Mouse (Mus musculus) kidney, embryonic 14.5 days (tissue): ENCODE measurements at regions not wholly inside any gene's neighbourhood (a gene's known extent, or its start where the extent isn't known, plus 50 kb on each side); places are given as distances from the start of the nearest gene placed in this dataset.
"Not testable (repeated sequence)": the region's sequence is repeated elsewhere in the genome, so short reads cannot be mapped to it uniquely, and the experiment has no call there.

Experiments
- ATAC-seq: fragments of 200-750 bp; cut with Nextera tagmentation; 2 replicates; pipeline ENCODE4 v1.8.0; 2017; ENCODE audit warnings: moderate number of reproducible peaks, mild to moderate bottlenecking, moderate TSS enrichment, moderate library complexity; ENCODE audit not compliant: low FRiP score, low TSS enrichment
- H3K27ac ChIP-seq: fragments of 300-500 bp; sonication (generic); 2 replicates; pipeline ENCODE4 v1.5.1; 2014; ENCODE audit warnings: low read depth, mild to moderate bottlenecking, low read length, moderate library complexity, mixed read lengths
- H3K27me3 ChIP-seq: fragments of 300-500 bp; sonication (generic); 2 replicates; pipeline ENCODE4 v1.6.1; 2014; ENCODE audit warnings: mild to moderate bottlenecking, low read length; ENCODE audit not compliant: control insufficient read depth, insufficient read depth
- H3K36me3 ChIP-seq: fragments of 300-500 bp; sonication (generic); 2 replicates; pipeline ENCODE4 v1.6.1; 2014; ENCODE audit warnings: low read length, mixed read lengths; ENCODE audit not compliant: control insufficient read depth, insufficient read depth
- H3K4me1 ChIP-seq: fragments of 300-500 bp; sonication (generic); 2 replicates; pipeline ENCODE4 v1.6.1; 2014; ENCODE audit warnings: low read length, mixed read lengths; ENCODE audit not compliant: control insufficient read depth, insufficient read depth
- H3K4me2 ChIP-seq: fragments of 300-500 bp; sonication (generic); replicated peaks from 2 replicates; pipeline ENCODE4 v1.6.1; 2014; ENCODE audit warnings: low read depth, mild to moderate bottlenecking, low read length
- H3K4me3 ChIP-seq: fragments of 300-500 bp; sonication (generic); 2 replicates; pipeline ENCODE4 v1.5.1; 2014; ENCODE audit warnings: mild to moderate bottlenecking, low read length
- H3K9ac ChIP-seq: fragments of 300-500 bp; sonication (generic); 2 replicates; pipeline ENCODE4 v1.6.1; 2014; ENCODE audit warnings: low read depth, mild to moderate bottlenecking, low read length, moderate library complexity
- H3K9me3 ChIP-seq: fragments of 300-500 bp; sonication (generic); 2 replicates; pipeline ENCODE4 v1.6.1; 2016; ENCODE audit warnings: low read length; ENCODE audit not compliant: control insufficient read depth
- WGBS: fragments of 180-500 bp; shearing (Covaris S2); extraction: QIAGEN DNeasy Blood & Tissue Kit; methylation state at CpG from one replicate; pipeline ENCODE4 v1.1.7; 2014; 5-methylcytosine and 5-hydroxymethylcytosine counted together

GRCm38 (mm10) chr5:129287481-129287880, 190.9 kb downstream of the Adgrd1 start:
- WGBS, result 10% methylated on average over 8 of the region's 8 CpGs
- Histone ChIP-seq H3K27me3 (no peaks in the 10 kb centered on the region), H3K27ac (no peak overlapping the region), H3K36me3 (no peaks in the 10 kb centered on the region), H3K4me1 (no peaks in the 10 kb centered on the region), H3K4me3 (no peak overlapping the region), H3K9me3 (no peaks in the 10 kb centered on the region), H3K4me2 (no peak overlapping the region), H3K9ac (no peak overlapping the region)
- peak; percentile 32; the same call in 1 of the 2 replicates for ATAC-seq

- WGBS, result 64% methylated on average over 10 of the region's 10 CpGs
Measured at GRCm38 (mm10) chr5:129292821-129293220, 196.3 kb downstream of the Adgrd1 start.

GRCm38 (mm10) chr5:129294861-129295542, 198.5 kb downstream of the Adgrd1 start:
- not testable (repeated sequence) for H3K9ac ChIP-seq, H3K9me3 ChIP-seq, H3K4me3 ChIP-seq, H3K27me3 ChIP-seq, H3K27ac ChIP-seq, H3K4me2 ChIP-seq, H3K36me3 ChIP-seq
- WGBS, result 33% methylated on average over 8 of the region's 8 CpGs
- peak; percentile 34; the same call in 1 of the 2 replicates for ATAC-seq
- H3K4me1 ChIP-seq, result peaks cover 18% of the 10 kb centered on the region

More at GRCm38 (mm10) chr5:129292821-129293220, 196.3 kb downstream of the Adgrd1 start:
- not testable (repeated sequence) for H3K9me3 ChIP-seq, H3K36me3 ChIP-seq, H3K4me1 ChIP-seq, H3K27me3 ChIP-seq, H3K9ac ChIP-seq, H3K27ac ChIP-seq, ATAC-seq, H3K4me3 ChIP-seq, H3K4me2 ChIP-seq

- Histone ChIP-seq H3K27me3 (no peaks in the 10 kb centered on the region), H3K4me3 (no peak overlapping the region), H3K36me3 (no peaks in the 10 kb centered on the region), H3K4me2 (no peak overlapping the region), H3K4me1 (peaks cover 18% of the 10 kb centered on the region), H3K9ac (no peak overlapping the region), H3K27ac (no peak overlapping the region), H3K9me3 (no peaks in the 10 kb centered on the region)
- no peak for ATAC-seq
- 33% methylated on average over 11 of the region's 11 CpGs for WGBS
Measured at GRCm38 (mm10) chr5:129297657-129298349, 201.3 kb downstream of the Adgrd1 start.

- Histone ChIP-seq H3K27ac (no peak overlapping the region), H3K9ac (no peak overlapping the region), H3K9me3 (no peaks in the 10 kb centered on the region), H3K27me3 (no peaks in the 10 kb centered on the region), H3K4me3 (no peak overlapping the region), H3K4me2 (no peak overlapping the region), H3K36me3 (no peaks in the 10 kb centered on the region), H3K4me1 (peaks cover 18% of the 10 kb centered on the region)
- WGBS, result 9% methylated on average over 11 of the region's 11 CpGs
- ATAC-seq, result peak; percentile 41; the same call in 1 of the 2 replicates
Measured at GRCm38 (mm10) chr5:129298646-129299455, 202.2 kb upstream of the Sfswap start.

- Histone ChIP-seq H3K27ac (no peak overlapping the region), H3K4me3 (no peak overlapping the region), H3K4me2 (no peak overlapping the region), H3K27me3 (no peaks in the 10 kb centered on the region), H3K36me3 (no peaks in the 10 kb centered on the region), H3K9ac (no peak overlapping the region), H3K9me3 (no peaks in the 10 kb centered on the region), H3K4me1 (peaks cover 17% of the 10 kb centered on the region)
- ATAC-seq, result 0 out of 2 replicates have a peak, but pooled peaks have one; percentile 38
- 32% methylated on average over 2 of the region's 2 CpGs for WGBS
Measured at GRCm38 (mm10) chr5:129299456-129299765, 201.6 kb upstream of the Sfswap start.

- no peak overlapping the region for H3K27ac ChIP-seq
- H3K4me3 ChIP-seq, result no peak overlapping the region
- H3K36me3 ChIP-seq, result no peaks in the 10 kb centered on the region
- no peak for ATAC-seq
- H3K4me2 ChIP-seq, result no peak overlapping the region
- H3K9me3 ChIP-seq, result no peaks in the 10 kb centered on the region
- H3K9ac ChIP-seq, result no peak overlapping the region
- 87% methylated on average over 6 of the region's 6 CpGs for WGBS
- H3K4me1 ChIP-seq, result peaks cover 12% of the 10 kb centered on the region
- H3K27me3 ChIP-seq, result no peaks in the 10 kb centered on the region
Measured at GRCm38 (mm10) chr5:129300423-129300822, 200.6 kb upstream of the Sfswap start.

GRCm38 (mm10) chr5:129315626-129316025, 185.4 kb upstream of the Sfswap start:
- ATAC-seq, result no peak
- Histone ChIP-seq H3K27me3 (no peaks in the 10 kb centered on the region), H3K4me3 (no peak overlapping the region), H3K4me2 (no peak overlapping the region), H3K27ac (no peak overlapping the region), H3K36me3 (no peaks in the 10 kb centered on the region), H3K9me3 (no peaks in the 10 kb centered on the region), H3K9ac (no peak overlapping the region), H3K4me1 (no peaks in the 10 kb centered on the region)
- WGBS, result 61% methylated on average over 9 of the region's 9 CpGs

GRCm38 (mm10) chr5:129331094-129331523, 169.9 kb upstream of the Sfswap start:
- peaks cover 4% of the 10 kb centered on the region; the same call in 1 of the 2 replicates for H3K9me3 ChIP-seq
- ATAC-seq, result no peak
- H3K27ac ChIP-seq, result no peak overlapping the region
- no peak overlapping the region for H3K4me3 ChIP-seq
- no peak overlapping the region for H3K9ac ChIP-seq
- H3K27me3 ChIP-seq, result no peaks in the 10 kb centered on the region
- H3K4me2 ChIP-seq, result no peak overlapping the region
- H3K4me1 ChIP-seq, result no peaks in the 10 kb centered on the region
- no peaks in the 10 kb centered on the region for H3K36me3 ChIP-seq
- 19% methylated on average over 11 of the region's 11 CpGs for WGBS
